Mouse (Mus musculus) spleen, postnatal 14 days (tissue): ENCODE measurements at regions not wholly inside any gene's neighbourhood (a gene's known extent, or its start where the extent isn't known, plus 50 kb on each side); places are given as distances from the start of the nearest gene placed in this dataset.

ENCODE experiments used
- DNase-seq, 2 experiments: peaks; one replicate each; pipeline ENCODE4 v3.0.0; 2021 to 2022; ENCODE audit warnings: low spot score in 2 of 2

- DNase-seq = no peak
Measured at GRCm38 (mm10) chr8:34380615-34381014, 269.1 kb upstream of the Gm10131 start.

DNA sequence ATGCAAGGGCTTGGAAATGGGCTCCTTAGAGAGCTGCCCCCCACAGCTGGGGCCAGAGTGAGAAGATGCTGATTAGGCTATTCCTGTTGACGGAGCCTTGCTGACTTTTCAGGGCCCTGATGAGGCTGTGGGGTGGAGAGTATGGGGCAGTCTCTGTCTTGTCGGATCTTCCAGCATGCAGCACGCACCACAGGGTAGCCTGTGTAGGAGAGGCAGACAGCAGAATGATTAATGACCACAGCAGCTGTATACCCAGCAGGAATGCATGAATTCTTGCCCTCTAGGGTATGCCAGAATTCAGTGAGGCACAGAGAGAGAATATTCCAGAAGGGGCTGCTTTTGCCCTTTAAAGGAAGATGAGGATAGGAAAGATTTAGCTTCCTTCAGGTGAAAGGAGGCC, 265.6 kb upstream of the Gm10131 start:
- no peak for DNase-seq

GRCm38 (mm10) chr8:34374242-34374641, 262.7 kb upstream of the Gm10131 start:
- DNase-seq = no peak

- DNase-seq = no peak
Measured at GRCm38 (mm10) chr8:34372666-34372980, 261.1 kb upstream of the Gm10131 start.

GRCm38 (mm10) chr8:34371973-34372665, 260.6 kb upstream of the Gm10131 start:
- no peak for DNase-seq

GRCm38 (mm10) chr8:34371391-34371790, 259.9 kb upstream of the Gm10131 start:
- DNase-seq = no peak

GRCm38 (mm10) chr8:34368556-34368955, 257.0 kb upstream of the Gm10131 start:
- no peak for DNase-seq

DNA sequence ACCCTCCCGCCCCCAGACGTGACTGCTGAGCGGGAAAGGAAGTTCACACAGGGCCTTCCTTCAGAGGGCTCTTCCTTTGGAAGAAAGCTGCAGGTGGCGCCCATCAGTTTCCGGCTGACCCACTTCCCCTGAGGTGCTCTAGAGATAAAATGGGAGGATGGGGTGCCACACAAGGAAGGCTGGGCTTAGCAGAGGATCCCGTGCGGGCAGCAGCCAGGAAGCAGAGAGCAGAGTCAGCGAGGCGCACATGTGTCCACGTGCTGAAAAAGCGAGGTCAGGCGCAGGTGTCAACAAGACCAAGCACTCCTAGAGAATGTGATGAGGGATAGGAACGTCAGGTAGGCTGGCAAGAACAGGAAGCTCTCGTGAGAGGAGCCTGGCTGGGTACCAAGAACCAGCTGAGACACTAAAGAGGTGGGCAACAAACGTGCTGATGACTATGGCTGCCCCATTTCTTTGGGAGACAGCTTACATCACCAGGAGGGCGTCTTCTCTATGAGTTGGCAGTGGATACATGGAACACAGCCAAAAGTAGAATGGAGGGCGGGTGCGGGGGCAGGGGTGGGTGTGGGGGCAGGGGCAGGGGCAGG, 253.0 kb upstream of the Gm10131 start:
- DNase-seq = no peak

DNA sequence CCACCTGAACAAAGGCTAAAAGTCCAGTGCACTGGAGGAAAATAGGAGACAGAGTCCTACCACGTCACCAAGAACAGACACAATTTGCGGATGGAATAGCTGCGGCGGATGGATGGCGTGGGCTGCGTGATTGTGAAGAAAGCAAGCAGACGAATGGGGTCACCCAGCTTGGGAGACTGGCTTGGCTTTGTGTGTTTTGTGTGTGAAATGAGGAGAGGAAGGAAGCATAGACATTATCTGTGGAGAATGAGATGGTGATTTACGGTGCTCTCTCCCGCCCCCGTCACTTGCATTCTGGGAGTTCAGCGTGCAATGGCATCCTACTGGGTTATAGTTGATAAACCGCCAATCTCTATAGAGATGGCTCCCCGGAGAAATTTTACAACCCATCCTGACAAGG, 252.1 kb upstream of the Gm10131 start:
- no peak for DNase-seq

- no peak for DNase-seq
Measured at GRCm38 (mm10) chr8:34363131-34363530, 251.6 kb upstream of the Gm10131 start.

DNA sequence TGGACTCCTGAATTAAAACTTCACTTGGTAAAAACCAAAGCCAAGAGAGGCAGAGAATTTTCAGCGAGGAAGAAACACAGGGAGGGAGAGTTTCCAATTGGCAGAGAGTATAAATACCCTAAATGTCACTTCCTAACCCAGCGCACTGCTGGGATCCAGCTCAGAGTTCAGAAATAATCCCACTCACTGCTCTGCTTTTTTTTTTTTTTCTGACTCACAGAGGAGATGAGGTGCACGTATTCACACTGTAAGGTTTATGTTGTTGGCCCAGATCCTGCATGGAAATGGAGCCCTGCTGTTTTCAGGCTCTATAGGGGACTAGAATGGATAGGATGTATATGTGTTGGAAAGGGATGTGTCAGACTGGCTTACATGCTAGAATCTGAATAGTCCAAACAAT, 249.8 kb upstream of the Gm10131 start:
- no peak for DNase-seq

GRCm38 (mm10) chr8:34359776-34360175, 248.2 kb upstream of the Gm10131 start:
- no peak for DNase-seq

- DNase-seq = no peak
Measured at GRCm38 (mm10) chr8:34355059-34355458, 243.5 kb upstream of the Gm10131 start.

DNA sequence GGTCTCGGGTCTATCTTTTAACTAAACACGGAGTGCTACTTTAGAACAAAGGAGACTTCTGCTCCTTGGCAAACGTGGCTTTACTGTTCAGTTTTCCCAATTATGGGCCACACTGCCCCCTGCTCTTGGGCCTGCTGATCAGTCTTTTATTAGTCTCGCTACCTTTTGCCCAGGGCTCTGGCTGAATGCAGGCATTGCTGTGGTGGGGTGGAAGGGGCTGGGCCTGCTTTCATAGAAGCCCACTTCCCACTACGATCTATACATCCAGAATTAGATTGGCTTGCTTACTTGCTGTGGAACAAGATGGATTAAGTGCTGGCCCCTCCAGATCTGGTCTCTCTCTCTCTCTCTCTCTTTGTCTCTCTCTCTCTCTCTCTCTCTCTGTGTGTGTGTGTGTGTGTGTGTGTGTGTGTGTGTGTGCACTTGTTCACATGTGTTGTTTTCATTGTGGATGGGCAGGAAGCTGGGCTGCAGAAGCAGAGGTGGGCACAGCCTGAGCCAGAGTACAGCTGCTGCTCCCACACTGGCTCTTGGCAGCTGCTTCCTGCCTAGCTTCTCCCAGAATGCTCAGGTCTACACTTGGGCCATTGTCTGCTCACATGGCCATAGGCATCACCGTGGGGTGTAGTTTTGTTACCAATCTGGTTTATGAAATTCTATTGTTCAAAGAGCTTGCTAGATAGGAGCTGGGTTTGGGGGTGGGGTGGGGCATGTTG, 241.8 kb upstream of the Gm10131 start:
- no peak for DNase-seq

DNA sequence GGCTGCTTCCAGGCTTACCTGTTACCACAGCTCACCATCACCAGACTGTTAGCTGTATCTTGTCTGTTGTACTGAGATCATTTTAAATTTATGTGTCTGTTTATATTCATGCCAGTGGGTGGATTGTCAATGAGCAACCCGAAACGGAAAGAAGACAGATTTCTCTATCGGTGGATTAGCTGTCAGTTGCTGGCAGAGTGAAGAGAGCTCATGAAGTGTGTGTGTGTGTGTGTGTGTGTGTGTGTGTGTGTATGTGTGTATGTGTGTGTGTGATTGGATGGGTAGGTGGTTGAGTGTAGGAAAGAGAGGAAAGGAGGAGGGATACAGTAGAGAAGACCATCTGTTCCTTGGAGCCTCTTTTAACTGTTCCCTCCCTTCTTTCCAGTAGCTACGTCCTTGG, 223.3 kb upstream of the Gm10131 start:
- DNase-seq = no peak

- DNase-seq = no peak
Measured at GRCm38 (mm10) chr8:34331673-34332072, 220.1 kb upstream of the Gm10131 start.

- no peak for DNase-seq
Measured at GRCm38 (mm10) chr8:34326614-34326965, 215.1 kb upstream of the Gm10131 start.

DNA sequence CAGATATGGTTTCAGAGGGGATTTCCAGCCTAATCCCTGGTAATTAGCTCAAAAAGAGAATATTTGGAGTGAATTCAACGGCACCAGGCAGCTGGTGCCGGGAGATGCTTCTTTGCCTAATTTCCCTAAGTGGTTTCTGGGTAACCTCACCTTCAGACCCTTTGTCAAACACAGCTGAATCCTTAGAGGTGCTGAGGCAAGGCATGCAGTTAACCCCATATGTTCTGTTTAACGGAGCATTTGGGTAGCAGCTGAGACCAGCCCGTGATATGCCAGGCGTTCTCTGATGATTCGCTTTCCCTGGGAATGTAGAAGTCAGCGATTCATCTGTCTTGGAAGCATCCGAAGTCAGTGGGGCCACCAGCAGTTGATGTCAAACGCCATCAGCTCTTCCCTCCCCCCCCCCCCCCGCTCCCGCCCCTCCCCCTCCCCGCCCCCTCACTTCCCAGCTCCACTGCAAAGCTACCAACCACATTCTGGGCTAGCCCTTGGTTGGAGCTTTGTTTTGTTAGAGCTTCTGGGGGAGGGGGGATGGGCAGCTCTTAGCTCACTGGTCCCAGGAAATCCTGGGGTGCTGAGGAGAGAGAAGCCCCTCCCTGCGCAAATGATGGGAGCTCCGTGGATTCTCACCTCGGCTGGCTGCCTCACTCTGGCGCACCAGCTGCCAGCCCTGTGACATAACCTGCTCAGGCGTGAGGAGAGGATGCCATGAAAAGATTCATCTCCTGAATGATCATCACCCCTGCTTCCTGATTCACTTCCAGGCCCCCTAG, 214.5 kb upstream of the Gm10131 start:
- no peak for DNase-seq

DNA sequence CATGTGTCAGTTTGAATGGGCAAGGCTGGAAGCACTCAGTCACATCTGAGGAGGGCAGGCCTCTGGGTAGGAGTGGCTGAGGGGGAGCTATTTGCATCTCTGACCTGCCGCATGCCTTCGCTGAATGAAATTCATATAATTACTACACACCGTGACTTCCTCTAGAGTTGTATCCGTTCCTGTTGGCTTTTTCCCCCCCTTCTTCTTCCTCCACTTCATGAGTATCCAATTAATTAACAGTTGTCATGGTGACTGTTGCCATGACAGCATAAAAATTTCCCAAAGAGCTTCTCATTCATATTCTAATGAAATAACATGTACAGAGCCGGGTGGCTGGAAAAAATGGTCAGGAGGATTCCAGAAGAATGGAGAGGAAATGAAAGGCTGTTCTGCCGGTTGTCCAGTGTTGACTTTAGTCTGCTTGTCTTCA, 208.6 kb upstream of the Gm10131 start:
- no peak for DNase-seq

DNA sequence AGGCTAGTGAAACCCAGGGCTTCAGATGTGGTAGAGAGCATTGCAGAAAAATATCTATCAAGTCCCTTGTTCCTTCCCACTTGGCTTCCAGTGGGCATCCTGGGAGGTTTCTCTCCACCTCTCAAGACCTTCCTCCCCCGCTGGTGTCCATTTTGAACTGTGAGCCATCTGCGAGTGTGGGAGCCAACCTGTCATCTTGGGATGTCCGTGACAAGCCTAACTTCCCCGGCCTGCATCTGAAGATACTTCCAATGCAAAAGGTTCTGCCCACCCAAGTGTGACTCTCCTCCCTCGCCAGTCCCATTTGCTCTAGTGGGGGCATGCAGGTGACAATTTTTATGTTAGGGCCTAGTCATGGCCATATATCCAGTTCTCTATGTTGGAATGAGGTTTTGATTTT, 208.2 kb upstream of the Gm10131 start:
- DNase-seq = no peak

DNA sequence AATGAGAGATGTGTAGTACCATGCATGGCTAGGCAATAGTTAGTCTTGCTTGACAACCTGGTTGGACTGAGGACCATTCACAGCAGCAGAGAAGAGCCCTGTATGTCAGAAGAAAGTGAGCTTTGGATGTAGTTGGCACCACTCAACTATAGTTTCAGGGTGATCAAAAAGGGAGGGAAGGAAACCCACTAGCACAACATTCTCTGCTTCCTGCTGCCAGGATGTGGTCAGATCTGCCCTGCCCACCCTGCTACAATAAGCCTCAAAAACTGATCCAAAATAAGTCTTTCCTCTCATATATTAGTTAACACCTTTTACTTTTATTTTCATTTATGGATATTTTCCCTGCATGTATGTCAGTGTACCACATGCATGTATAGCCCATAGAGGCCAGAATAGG, 203.7 kb upstream of the Gm10131 start:
- no peak for DNase-seq
